Mouse (Mus musculus) MEL (cell line): ENCODE results near the gene C87499. TPM values are rescaled to one million over a fixed set of nuclear protein-coding genes. Genes with fewer than 3 reads are reported as not detected.

ENCODE experiments used
- DNase-seq: peaks from one replicate; pipeline ENCODE4 v3.0.0; 2011; ENCODE audit warnings: low read depth, low spot score
- H3K27ac ChIP-seq: 2 replicates; pipeline ENCODE4 v1.5.1; 2012; ENCODE audit warnings: low read depth, mild to moderate bottlenecking, control low read depth, low read length, moderate library complexity; ENCODE audit not compliant: control insufficient read depth
- H3K27me3 ChIP-seq, 2 experiments: fragments of 150-350 bp in 1 of 2; sonication (generic) in 1 of 2; 2 replicates each; pipeline ENCODE4 v1.6.1; 2012; ENCODE audit warnings: low read length in 2 of 2, mild to moderate bottlenecking in 2 of 2, improper control_type of control experiment in 1 of 2, moderate library complexity in 1 of 2; ENCODE audit not compliant: insufficient read depth in 2 of 2, control insufficient read depth in 1 of 2
- H3K36me3 ChIP-seq, 2 experiments: 2 replicates each; pipeline ENCODE4 v1.6.1; 2012 to 2014; ENCODE audit warnings: low read length in 2 of 2, improper control_type of control experiment in 1 of 2, inconsistent platforms in 1 of 2, mild to moderate bottlenecking in 1 of 2; ENCODE audit not compliant: insufficient read depth in 2 of 2, control insufficient read depth in 1 of 2
- H3K4me1 ChIP-seq, 2 experiments: fragments of 150-350 bp in 1 of 2; sonication (generic) in 1 of 2; 2 replicates each; pipeline ENCODE4 v1.6.1; 2012; ENCODE audit warnings: low read length in 2 of 2, improper control_type of control experiment in 1 of 2, mild to moderate bottlenecking in 1 of 2; ENCODE audit not compliant: insufficient read depth in 2 of 2, control insufficient read depth in 1 of 2
- H3K4me3 ChIP-seq, 2 experiments: fragments of 150-350 bp in 1 of 2; sonication (generic) in 1 of 2; 2 replicates each; pipeline ENCODE4 v1.5.1; 2012; ENCODE audit warnings: low read depth in 2 of 2, low read length in 2 of 2, mild to moderate bottlenecking in 2 of 2, moderate library complexity in 2 of 2, control low read depth in 1 of 2, improper control_type of control experiment in 1 of 2; ENCODE audit not compliant: control insufficient read depth in 1 of 2, insufficient read depth in 1 of 2
- H3K79me2 ChIP-seq: 2 replicates; pipeline ENCODE4 v1.6.1; 2012; ENCODE audit warnings: mild to moderate bottlenecking, low read length, moderate library complexity; ENCODE audit not compliant: control insufficient read depth, poor library complexity, insufficient read depth
- H3K9ac ChIP-seq: 2 replicates; pipeline ENCODE4 v1.6.1; 2012; ENCODE audit warnings: low read depth, mild to moderate bottlenecking, control low read depth, low read length, moderate library complexity; ENCODE audit not compliant: control insufficient read depth, poor library complexity, severe bottlenecking
- H3K9me3 ChIP-seq: fragments of 150-350 bp; sonication (generic); replicated peaks from 2 replicates; pipeline ENCODE4 v1.6.1; 2012; ENCODE audit warnings: mild to moderate bottlenecking, low read length, improper control_type of control experiment, moderate library complexity; ENCODE audit not compliant: insufficient read depth
- CHD1 ChIP-seq: IDR thresholded peaks from 2 replicates; pipeline ENCODE4 v1.6.1; 2012; ENCODE audit warnings: low read depth, mild to moderate bottlenecking, inconsistent platforms, low read length, improper control_type of control experiment
- CHD2 ChIP-seq: IDR thresholded peaks from 2 replicates; pipeline ENCODE4 v1.6.1; 2011; ENCODE audit warnings: low read length, improper control_type of control experiment
- CTCF ChIP-seq, 3 experiments: IDR thresholded peaks in 2 of 3; conservative IDR thresholded peaks in 1 of 3; 2 replicates each; pipeline ENCODE4 v1.5.1; 2011 to 2012; ENCODE audit warnings: low read length in 3 of 3, low read depth in 2 of 3, mild to moderate bottlenecking in 2 of 3, improper control_type of control experiment in 1 of 3, inconsistent platforms in 1 of 3, mixed read lengths in 1 of 3, moderate library complexity in 1 of 3; ENCODE audit not compliant: control insufficient read depth in 1 of 3, insufficient read depth in 1 of 3, poor library complexity in 1 of 3, severe bottlenecking in 1 of 3
- E2F4 ChIP-seq: IDR thresholded peaks from 2 replicates; pipeline ENCODE4 v1.6.1; 2011; ENCODE audit warnings: low read depth, low read length, improper control_type of control experiment, borderline replicate concordance
- EP300 ChIP-seq, 2 experiments: IDR thresholded peaks; 2 replicates each; pipeline ENCODE4 v1.6.1; 2011; ENCODE audit warnings: improper control_type of control experiment in 2 of 2, low read length in 2 of 2, low read depth in 1 of 2, mild to moderate bottlenecking in 1 of 2
- GABPA ChIP-seq: IDR thresholded peaks from 2 replicates; pipeline ENCODE4 v1.6.1; 2012; ENCODE audit warnings: low read depth, mild to moderate bottlenecking, inconsistent platforms, low read length, improper control_type of control experiment, moderate library complexity
- HCFC1 ChIP-seq: IDR thresholded peaks from 2 replicates; pipeline ENCODE4 v1.6.1; 2012; ENCODE audit warnings: low read depth, mild to moderate bottlenecking, inconsistent platforms, low read length, improper control_type of control experiment, moderate library complexity
- MYC ChIP-seq: IDR thresholded peaks from 2 replicates; pipeline ENCODE4 v1.6.1; 2011; ENCODE audit warnings: low read depth, mild to moderate bottlenecking, low read length, improper control_type of control experiment, moderate library complexity
- NRF1 ChIP-seq: IDR thresholded peaks from 2 replicates; pipeline ENCODE4 v1.6.1; 2014; ENCODE audit warnings: low read depth, mild to moderate bottlenecking, inconsistent platforms, low read length, improper control_type of control experiment, moderate library complexity; ENCODE audit not compliant: poor library complexity, insufficient read depth, severe bottlenecking
- POLR2A ChIP-seq, 2 experiments: IDR thresholded peaks; 2 replicates each; pipeline ENCODE4 v1.6.1; 2011 to 2012; ENCODE audit warnings: low read length in 2 of 2, mild to moderate bottlenecking in 2 of 2, control low read depth in 1 of 2, improper control_type of control experiment in 1 of 2, low read depth in 1 of 2, moderate library complexity in 1 of 2; ENCODE audit not compliant: control insufficient read depth in 1 of 2, insufficient read depth in 1 of 2, poor library complexity in 1 of 2
- POLR2AphosphoS5 ChIP-seq: IDR thresholded peaks from 2 replicates; pipeline ENCODE4 v1.6.1; 2012; ENCODE audit warnings: low read depth, borderline replicate concordance, mild to moderate bottlenecking, inconsistent platforms, low read length, moderate library complexity, mixed read lengths
- RAD21 ChIP-seq: IDR thresholded peaks from 2 replicates; pipeline ENCODE4 v1.6.1; 2011; ENCODE audit warnings: mild to moderate bottlenecking, low read depth, low read length, improper control_type of control experiment
- SIN3A ChIP-seq: IDR thresholded peaks from 2 replicates; pipeline ENCODE4 v1.6.1; 2012; ENCODE audit warnings: low read length, improper control_type of control experiment, inconsistent platforms
- SMC3 ChIP-seq: IDR thresholded peaks from 2 replicates; pipeline ENCODE4 v1.6.1; 2011; ENCODE audit warnings: low read depth, low read length, improper control_type of control experiment
- TCF12 ChIP-seq: IDR thresholded peaks from 2 replicates; pipeline ENCODE4 v1.6.1; 2014; ENCODE audit warnings: low read depth, mild to moderate bottlenecking, inconsistent platforms, low read length, improper control_type of control experiment, moderate library complexity
- UBTF ChIP-seq: IDR thresholded peaks from 2 replicates; pipeline ENCODE4 v1.6.1; 2012; ENCODE audit warnings: low read depth, mild to moderate bottlenecking, inconsistent platforms, low read length, improper control_type of control experiment, moderate library complexity, borderline replicate concordance; ENCODE audit not compliant: insufficient read depth
- USF1 ChIP-seq: IDR thresholded peaks from 2 replicates; pipeline ENCODE4 v1.6.1; 2014; ENCODE audit warnings: low read depth, mild to moderate bottlenecking, inconsistent platforms, low read length, improper control_type of control experiment, moderate library complexity
- ZC3H11A ChIP-seq: IDR thresholded peaks from 2 replicates; pipeline ENCODE4 v1.6.1; 2012; ENCODE audit warnings: low read depth, mild to moderate bottlenecking, inconsistent platforms, low read length, improper control_type of control experiment
- ZMIZ1 ChIP-seq: IDR thresholded peaks from 2 replicates; pipeline ENCODE4 v1.6.1; 2012; ENCODE audit warnings: low read depth, mild to moderate bottlenecking, inconsistent platforms, low read length, improper control_type of control experiment, moderate library complexity
- polyA plus RNA-seq, 2 experiments: library from polyadenylated mRNA; stranded (reverse) in 1 of 2; unstranded in 1 of 2; fragments of >175 nt in 1 of 2; fragments of >200 nt in 1 of 2; gene quantifications; 2 replicates each; pipeline versions ENCODE4 v1.2.1 to v1.2.4; 2012; ENCODE audit warnings: low replicate concordance in 2 of 2, low read depth in 1 of 2; ENCODE audit not compliant: insufficient read length in 2 of 2, insufficient read depth in 1 of 2, missing spikeins in 1 of 2
- total RNA-seq: library from RNA; depleted of rRNA; stranded (reverse); fragments of 300-350 nt; gene quantifications from 2 replicates; pipeline ENCODE4 v1.2.3, GENCODE M21; 2012

Gene C87499
- total and polyA plus RNA-seq, 3 experiments: not detected

- peak; percentile 62 for DNase-seq
- no peak overlapping the region for H3K27ac ChIP-seq
- H3K36me3 ChIP-seq: peaks cover 0 to 6% of the 10 kb centered on the region in 2 experiments; a peak in 2 of 4 replicates
- H3K9me3 ChIP-seq: no peaks in the 10 kb centered on the region
- no peaks in the 10 kb centered on the region for H3K4me1 ChIP-seq
- peak; percentile 50 for TF ChIP-seq ZC3H11A
- peak; percentile 66 for TF ChIP-seq SMC3
- peak; percentile 24 to 76 (median 52); a peak in 5 of 6 replicates for TF ChIP-seq CTCF (IDR thresholded peaks at IDR 0.05 in 2 of 3, conservative IDR thresholded peaks at IDR 0.05 in 1 of 3; ENCODE audit: control insufficient read depth in 1 of 3, insufficient read depth in 1 of 3, low read depth in 2 of 3, low read length in 3 of 3, poor library complexity in 1 of 3, severe bottlenecking in 1 of 3)
- peak; percentile 62 for TF ChIP-seq RAD21
- no peak for TF ChIP-seq UBTF
- no peak for TF ChIP-seq SIN3A
- peaks cover 0 to 2% of the 10 kb centered on the region in 2 experiments; a peak in 2 of 4 replicates for H3K27me3 ChIP-seq
- H3K79me2 ChIP-seq: no peaks in the 10 kb centered on the region
- no peak overlapping the region for H3K4me3 ChIP-seq
- no peak overlapping the region for H3K9ac ChIP-seq
Measured at GRCm38 (mm10) chr4:88680362-88680761, 46.2 kb upstream of the C87499 start.

DNA sequence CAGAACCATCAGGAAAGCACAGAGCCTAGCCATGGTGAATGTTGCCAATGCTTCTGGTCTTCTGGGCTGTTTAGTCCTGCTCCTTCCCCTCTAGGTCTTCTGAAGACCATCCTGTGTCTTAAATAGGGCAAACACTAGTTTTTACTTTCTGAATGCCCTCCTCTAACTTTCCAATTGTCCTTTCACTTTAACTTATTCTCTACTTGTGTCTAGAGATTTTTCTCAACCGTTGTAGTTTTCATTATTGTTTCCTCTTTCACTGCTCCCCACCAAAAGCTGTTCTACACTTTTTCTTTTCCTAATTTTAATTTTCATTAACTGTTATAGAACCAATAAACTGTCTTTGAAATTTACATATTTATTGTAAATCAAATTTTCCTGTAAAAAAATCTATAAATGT, 42.6 kb upstream of the C87499 start, which contains the start of gene Ifna16:
Gene Ifna16 (minus strand): TSS at position 101 of the 400 bp plus-strand sequence.
- Histone ChIP-seq H3K79me2 (no peaks in the 10 kb centered on the region), H3K36me3 (peaks cover 0 to 6% of the 10 kb centered on the region in 2 experiments; a peak in 2 of 4 replicates), H3K27me3 (no peaks in the 10 kb centered on the region; a peak in 1 of 4 replicates), H3K9ac (no peak within 1 kb of the TSS), H3K4me1 (no peaks in the 10 kb centered on the region), H3K27ac (no peak within 1 kb of the TSS), H3K4me3 (no peak within 1 kb of the TSS), H3K9me3 (no peaks in the 10 kb centered on the region)
- TF ChIP-seq CHD1: no peak
- TF ChIP-seq TCF12: no peak
- no peak for TF ChIP-seq CHD2
- TF ChIP-seq ZMIZ1: no peak
- no peak for TF ChIP-seq POLR2AphosphoS5
- TF ChIP-seq USF1: no peak
- TF ChIP-seq NRF1: no peak
- no peak for TF ChIP-seq EP300 (IDR thresholded peaks at IDR 0.05; ENCODE audit: low read depth in 1 of 2, low read length in 2 of 2)
- TF ChIP-seq HCFC1: no peak
- TF ChIP-seq GABPA: no peak
- no peak for TF ChIP-seq MYC
- TF ChIP-seq SMC3: no peak
- TF ChIP-seq ZC3H11A: no peak
- TF ChIP-seq E2F4: no peak
- no peak for TF ChIP-seq POLR2A (IDR thresholded peaks at IDR 0.05; ENCODE audit: control insufficient read depth in 1 of 2, insufficient read depth in 1 of 2, low read depth in 1 of 2, low read length in 2 of 2, poor library complexity in 1 of 2)
- DNase-seq: no peak
